Mouse (Mus musculus): Measurements from ENCODE around the gene Syce1.
"Not testable (repeated sequence)": the region's sequence is repeated elsewhere in the genome, so short reads cannot be mapped to it uniquely, and the experiment has no call there.

Syce1 gene

GRCm38 (mm10) chr7:140780548-140780947, 7.1 kb downstream of the Syce1 start:
- in situ Hi-C loops (cut with MboI, MseI): no loop called here

GRCm38 (mm10) chr7:140765888-140766739, 21.5 kb downstream of the Syce1 start:
- in situ Hi-C loops (cut with MboI, MseI): no loop called here

- in situ Hi-C loops (cut with MboI, MseI): not testable (repeated sequence)
These were observed 22.3 kb downstream of the Syce1 start for GRCm38 (mm10) chr7:140765391-140765790.

GRCm38 (mm10) chr7:140763447-140764020, 24.1 kb downstream of the Syce1 start, which contains the start of gene Cyp2e1:
TSS of gene Cyp2e1 (plus strand) at chr7:140763739.
- in situ Hi-C loops (cut with MboI, MseI): no loop called here

GRCm38 (mm10) chr7:140760647-140761046, 27.0 kb downstream of the Syce1 start:
- in situ Hi-C loops (cut with MboI, MseI): no loop called here

GRCm38 (mm10) chr7:140756151-140756854, 31.3 kb downstream of the Syce1 start:
- in situ Hi-C loops (cut with MboI, MseI): no loop called here

- in situ Hi-C loops (cut with MboI, MseI): no loop called here
These were observed 33.1 kb downstream of the Syce1 start for GRCm38 (mm10) chr7:140754556-140754955.

- in situ Hi-C loops (cut with MboI, MseI): loop anchor here in 1 of 2 experiments (10.0 kb wide), 1 partner anchor 364 kb away; no protein-coding TSS in a partner anchor
These were observed 38.9 kb downstream of the Syce1 start for GRCm38 (mm10) chr7:140748827-140749160.

- in situ Hi-C loops (cut with MboI, MseI): loop anchor here in 1 of 2 experiments (10.0 kb wide), 1 partner anchor 363 kb away; no protein-coding TSS in a partner anchor
These were observed 39.4 kb downstream of the Syce1 start for GRCm38 (mm10) chr7:140748116-140748826.

GRCm38 (mm10) chr7:140747402-140747801, 40.2 kb downstream of the Syce1 start:
- in situ Hi-C loops (cut with MboI, MseI): loop anchor here in 1 of 2 experiments (10.0 kb wide), 1 partner anchor 363 kb away; no protein-coding TSS in a partner anchor

GRCm38 (mm10) chr7:140733162-140733561, 54.5 kb downstream of the Syce1 start:
- in situ Hi-C loops (cut with MboI, MseI): no loop called here
